Mouse (Mus musculus) CH12.LX (cell line): ENCODE measurements around the gene Lrrc39. TPM values are rescaled to one million over a fixed set of nuclear protein-coding genes. Genes with fewer than 3 reads are reported as not detected.

ENCODE experiments used
- DNase-seq: peaks from one replicate; pipeline ENCODE4 v3.0.0-alpha.2; 2013; ENCODE audit errors: extremely low read depth
- H3K27ac ChIP-seq: 2 replicates; pipeline ENCODE4 v1.5.1; 2012; ENCODE audit warnings: low read depth, mild to moderate bottlenecking, control low read depth, moderate library complexity; ENCODE audit not compliant: insufficient read depth
- H3K27me3 ChIP-seq: replicated peaks from 2 replicates; pipeline ENCODE3; 2012; ENCODE audit warnings: inconsistent platforms
- H3K36me3 ChIP-seq, 2 experiments: replicated peaks in 1 of 2; 2 replicates each; pipeline versions ENCODE3 to v1.6.1; 2012; ENCODE audit warnings: inconsistent platforms in 1 of 2, low read length in 1 of 2, mild to moderate bottlenecking in 1 of 2, mixed read lengths in 1 of 2, moderate library complexity in 1 of 2; ENCODE audit not compliant: control insufficient read depth in 1 of 2, insufficient read depth in 1 of 2
- H3K4me1 ChIP-seq, 2 experiments: 2 replicates each; pipeline ENCODE4 v1.6.1; 2012; ENCODE audit warnings: inconsistent platforms in 1 of 2, moderate library complexity in 1 of 2; ENCODE audit not compliant: insufficient read depth in 2 of 2, control insufficient read depth in 1 of 2
- H3K4me2 ChIP-seq: 2 replicates; pipeline ENCODE4 v1.6.1; 2012; ENCODE audit warnings: low read depth, mild to moderate bottlenecking, control low read depth; ENCODE audit not compliant: poor library complexity, insufficient read depth, severe bottlenecking
- H3K4me3 ChIP-seq, 3 experiments: fragments of 150-350 bp in 1 of 3; sonication (generic) in 1 of 3; replicated peaks in 1 of 3; 2 replicates each; pipeline versions ENCODE3 to v1.5.1; 2011 to 2012; ENCODE audit warnings: low read depth in 2 of 3, low read length in 2 of 3, mild to moderate bottlenecking in 2 of 3, moderate library complexity in 2 of 3, control low read depth in 1 of 3, improper control_type of control experiment in 1 of 3, inconsistent platforms in 1 of 3, mixed read lengths in 1 of 3; ENCODE audit not compliant: poor library complexity in 1 of 3
- H3K79me2 ChIP-seq: replicated peaks from 2 replicates; pipeline ENCODE4 v1.6.1; 2012; ENCODE audit warnings: mild to moderate bottlenecking, moderate library complexity; ENCODE audit not compliant: control insufficient read depth, poor library complexity, insufficient read depth, severe bottlenecking; ENCODE audit errors: extremely low read depth
- H3K9ac ChIP-seq: 2 replicates; pipeline ENCODE4 v1.6.1; 2012; ENCODE audit warnings: low read depth, mild to moderate bottlenecking, control low read depth, moderate library complexity; ENCODE audit not compliant: insufficient read depth
- H3K9me3 ChIP-seq: replicated peaks from 2 replicates; pipeline ENCODE3; 2012; ENCODE audit warnings: low read length, inconsistent platforms, mixed read lengths
- BHLHE40 ChIP-seq: IDR thresholded peaks from 2 replicates; pipeline ENCODE4 v1.6.1; 2011; ENCODE audit warnings: mild to moderate bottlenecking, low read depth, low read length, improper control_type of control experiment
- CHD2 ChIP-seq: IDR thresholded peaks from 2 replicates; pipeline ENCODE4 v1.6.1; 2011; ENCODE audit warnings: low read length, improper control_type of control experiment
- CTCF ChIP-seq, 2 experiments: IDR thresholded peaks in 1 of 2; conservative IDR thresholded peaks in 1 of 2; 2 replicates each; pipeline ENCODE4 v1.5.1; 2011 to 2012; ENCODE audit warnings: low read depth in 2 of 2, low read length in 2 of 2, improper control_type of control experiment in 1 of 2, inconsistent platforms in 1 of 2, mild to moderate bottlenecking in 1 of 2, moderate library complexity in 1 of 2
- E2F4 ChIP-seq: IDR thresholded peaks from 2 replicates; pipeline ENCODE4 v1.6.1; 2011; ENCODE audit warnings: low read depth, low read length, improper control_type of control experiment; ENCODE audit not compliant: insufficient replicate concordance
- ELF1 ChIP-seq: IDR thresholded peaks from 2 replicates; pipeline ENCODE4 v1.6.1; 2014; ENCODE audit warnings: low read depth, mild to moderate bottlenecking, inconsistent platforms, low read length, improper control_type of control experiment
- EP300 ChIP-seq: IDR thresholded peaks from 2 replicates; pipeline ENCODE4 v1.6.1; 2011; ENCODE audit warnings: low read length, improper control_type of control experiment
- ETS1 ChIP-seq: conservative IDR thresholded peaks from 2 replicates; pipeline ENCODE4 v1.6.1; 2012; ENCODE audit warnings: low read depth, mild to moderate bottlenecking, inconsistent platforms, low read length, improper control_type of control experiment, moderate library complexity
- GABPA ChIP-seq: IDR thresholded peaks from 2 replicates; pipeline ENCODE4 v1.6.1; 2012; ENCODE audit warnings: low read depth, low read length, improper control_type of control experiment, inconsistent platforms; ENCODE audit not compliant: insufficient replicate concordance
- IRF4 ChIP-seq: IDR thresholded peaks from 2 replicates; pipeline ENCODE4 v1.6.1; 2014; ENCODE audit warnings: low read depth, mild to moderate bottlenecking, inconsistent platforms, low read length, improper control_type of control experiment
- JUN ChIP-seq: IDR thresholded peaks from 2 replicates; pipeline ENCODE4 v1.6.1; 2011; ENCODE audit warnings: low read depth, mild to moderate bottlenecking, low read length, improper control_type of control experiment, moderate library complexity; ENCODE audit not compliant: insufficient read depth
- JUND ChIP-seq: conservative IDR thresholded peaks from 2 replicates; pipeline ENCODE4 v1.6.1; 2011; ENCODE audit warnings: low read depth, low read length, improper control_type of control experiment
- KAT2A ChIP-seq: IDR thresholded peaks from 2 replicates; pipeline ENCODE4 v1.6.1; 2012; ENCODE audit warnings: low read length, improper control_type of control experiment, inconsistent platforms; ENCODE audit not compliant: insufficient replicate concordance
- MAFK ChIP-seq: IDR thresholded peaks from 2 replicates; pipeline ENCODE4 v1.6.1; 2011; ENCODE audit warnings: low read length, improper control_type of control experiment; ENCODE audit not compliant: insufficient replicate concordance
- MAZ ChIP-seq: IDR thresholded peaks from 2 replicates; pipeline ENCODE4 v1.6.1; 2012; ENCODE audit warnings: low read depth, mild to moderate bottlenecking, inconsistent platforms, low read length, improper control_type of control experiment, moderate library complexity
- MEF2A ChIP-seq: IDR thresholded peaks from 2 replicates; pipeline ENCODE4 v1.6.1; 2014; ENCODE audit warnings: low read depth, mild to moderate bottlenecking, inconsistent platforms, low read length, improper control_type of control experiment, borderline replicate concordance
- MXI1 ChIP-seq: IDR thresholded peaks from 2 replicates; pipeline ENCODE4 v1.6.1; 2011; ENCODE audit warnings: mild to moderate bottlenecking, low read depth, low read length, improper control_type of control experiment
- MYC ChIP-seq: IDR thresholded peaks from 2 replicates; pipeline ENCODE4 v1.6.1; 2011; ENCODE audit warnings: low read depth, mild to moderate bottlenecking, improper control_type of control experiment, low read length
- NELFE ChIP-seq: IDR thresholded peaks from 2 replicates; pipeline ENCODE4 v1.6.1; 2011; ENCODE audit warnings: low read depth, low read length, improper control_type of control experiment
- PAX5 ChIP-seq: IDR thresholded peaks from 2 replicates; pipeline ENCODE4 v1.6.1; 2012; ENCODE audit warnings: low read length, inconsistent platforms, mixed read lengths
- POLR2A ChIP-seq: IDR thresholded peaks from 2 replicates; pipeline ENCODE4 v1.6.1; 2011; ENCODE audit warnings: low read depth, mild to moderate bottlenecking, improper control_type of control experiment, low read length
- POLR2AphosphoS2 ChIP-seq: IDR thresholded peaks from 2 replicates; pipeline ENCODE4 v1.6.1; 2011; ENCODE audit warnings: low read depth, low read length, improper control_type of control experiment
- RAD21 ChIP-seq: IDR thresholded peaks from 2 replicates; pipeline ENCODE4 v1.6.1; 2011; ENCODE audit warnings: low read depth, mild to moderate bottlenecking, low read length, improper control_type of control experiment, moderate library complexity
- RCOR1 ChIP-seq: conservative IDR thresholded peaks from 2 replicates; pipeline ENCODE4 v1.6.1; 2012; ENCODE audit warnings: low read depth, mild to moderate bottlenecking, inconsistent platforms, low read length, improper control_type of control experiment
- SIN3A ChIP-seq: IDR thresholded peaks from 2 replicates; pipeline ENCODE4 v1.6.1; 2012; ENCODE audit warnings: low read length, improper control_type of control experiment, inconsistent platforms
- SMC3 ChIP-seq: IDR thresholded peaks from 2 replicates; pipeline ENCODE4 v1.6.1; 2011; ENCODE audit warnings: low read depth, low read length, improper control_type of control experiment
- TBP ChIP-seq: conservative IDR thresholded peaks from 2 replicates; pipeline ENCODE4 v1.6.1; 2011; ENCODE audit warnings: low read depth, low read length, improper control_type of control experiment
- TCF12 ChIP-seq: IDR thresholded peaks from 2 replicates; pipeline ENCODE4 v1.6.1; 2014; ENCODE audit warnings: low read depth, mild to moderate bottlenecking, inconsistent platforms, low read length, improper control_type of control experiment
- UBTF ChIP-seq: IDR thresholded peaks from 2 replicates; pipeline ENCODE4 v1.6.1; 2012; ENCODE audit warnings: low read depth, mild to moderate bottlenecking, inconsistent platforms, low read length, improper control_type of control experiment, moderate library complexity
- USF1 ChIP-seq: IDR thresholded peaks from 2 replicates; pipeline ENCODE4 v1.6.1; 2014; ENCODE audit warnings: low read depth, mild to moderate bottlenecking, inconsistent platforms, low read length, improper control_type of control experiment
- ZKSCAN1 ChIP-seq: IDR thresholded peaks from 2 replicates; pipeline ENCODE4 v1.6.1; 2012; ENCODE audit warnings: low read depth, inconsistent platforms, low read length, improper control_type of control experiment, borderline replicate concordance
- ZMIZ1 ChIP-seq: IDR thresholded peaks from 2 replicates; pipeline ENCODE4 v1.6.1; 2012; ENCODE audit warnings: low read depth, mild to moderate bottlenecking, inconsistent platforms, low read length, improper control_type of control experiment
- ZNF384 ChIP-seq: IDR thresholded peaks from 2 replicates; pipeline ENCODE4 v1.6.1; 2012; ENCODE audit warnings: low read depth, low read length, improper control_type of control experiment, inconsistent platforms
- dilution Hi-C: fragments of 300-500 bp; cut with MboI; formaldehyde crosslinking; loops from 2 replicates; pipeline ENCODE4 v1.14.3; 2020; ENCODE audit warnings: low sequenced_read_pairs; ENCODE audit not compliant: extremely low pct_unique_long_range_greater_than_20kb, extremely low pct_ligation_motif_present
- in situ Hi-C: fragments of 300-500 bp; cut with MboI; formaldehyde crosslinking; loops from 3 replicates; pipeline ENCODE4 v1.14.3; 2019; ENCODE audit warnings: low sequenced_read_pairs, low pct_ligation_motif_present, low pct_unique_long_range_greater_than_20kb, mixed read lengths
- polyA plus RNA-seq: library from polyadenylated mRNA; unstranded; fragments of >175 nt; gene quantifications from 2 replicates; pipeline ENCODE4 v1.2.1, GENCODE M21; 2012; ENCODE audit warnings: low read depth; ENCODE audit not compliant: insufficient read length
- total RNA-seq, 2 experiments: library from RNA; depleted of rRNA; stranded (reverse); fragments of 300-350 nt in 1 of 2; fragments of >200 nt in 1 of 2; gene quantifications; 2 replicates each; pipeline ENCODE4 v1.2.3; 2012 to 2014

Gene Lrrc39
- total and polyA plus RNA-seq, 3 experiments, result 0.42 to 0.69 TPM; not detected in 1

- no peak for TF ChIP-seq POLR2A
- 0 out of 2 replicates have a peak, but pooled peaks have one; percentile 6 for TF ChIP-seq EP300
- TF ChIP-seq KAT2A, result no peak
- no peak for TF ChIP-seq MEF2A
- no peak; the same call in 1 of the 2 replicates for TF ChIP-seq BHLHE40
- no peak; the same call in 1 of the 2 replicates for TF ChIP-seq MYC
- TF ChIP-seq ELF1, result no peak
- TF ChIP-seq ETS1, result no peak
Observed at GRCm38 (mm10) chr3:116594076-116594727, 31.4 kb downstream of the Lrrc39 start (continued).

GRCm38 (mm10) chr3:116594728-116595602, 32.2 kb downstream of the Lrrc39 start, which contains the start of gene Sass6:
Gene Sass6 (plus strand): TSS chr3:116594982.
- peak; percentile 96 for DNase-seq
- H3K9ac ChIP-seq, result peak within 1 kb of the TSS; percentile 66
- H3K4me1 ChIP-seq, result peaks cover 0 to 20% of the 10 kb centered on the region in 2 experiments; a peak in 2 of 4 replicates
- TF ChIP-seq POLR2AphosphoS2 (no peak), MAZ (peak; percentile 32; the same call in 1 of the 2 replicates), MYC (peak; percentile 67; the same call in 1 of the 2 replicates), SMC3 (peak; percentile 4; the same call in 1 of the 2 replicates), E2F4 (peak; percentile 91), JUN (no peak), ZNF384 (no peak), KAT2A (peak; percentile 88; the same call in 1 of the 2 replicates), TCF12 (peak; percentile 38; the same call in 1 of the 2 replicates), POLR2A (peak; percentile 83), MXI1 (peak; percentile 79), ETS1 (no peak), BHLHE40 (no peak), NELFE (0 out of 2 replicates have a peak, but pooled peaks have one; percentile 51), SIN3A (peak; percentile 93), CHD2 (no peak), ZMIZ1 (no peak), MAFK (no peak), IRF4 (no peak; the same call in 1 of the 2 replicates), USF1 (no peak), RCOR1 (no peak), PAX5 (no peak), CTCF (conservative IDR thresholded peaks at IDR 0.05 in 1 of 2, IDR thresholded peaks at IDR 0.05 in 1 of 2; ENCODE audit: low read depth in 2 of 2, low read length in 2 of 2) (no peak), EP300 (no peak), ZKSCAN1 (no peak), TBP (0 out of 2 replicates have a peak, but pooled peaks have one; percentile 53), RAD21 (no peak), UBTF (no peak), JUND (no peak), GABPA (no peak; the same call in 1 of the 2 replicates), ELF1 (peak; percentile 87)

More at GRCm38 (mm10) chr3:116594728-116595602, 32.2 kb downstream of the Lrrc39 start, which contains the start of gene Sass6:
- dilution Hi-C loops, result no loop called here
- Histone ChIP-seq H3K4me3 (peak within 1 kb of the TSS; percentile 67 to 91 (median 72)), H3K4me2 (peak within 1 kb of the TSS; percentile 79; the same call in 1 of the 2 replicates), H3K27ac (peak within 1 kb of the TSS; percentile 54), H3K36me3 (peaks cover 13 to 42% of the 10 kb centered on the region in 2 experiments), H3K79me2 (peaks cover 33% of the 10 kb centered on the region), H3K27me3 (no peaks in the 10 kb centered on the region), H3K9me3 (no peaks in the 10 kb centered on the region)
- in situ Hi-C loops, result loop anchor here (10.0 to 25.0 kb wide), 2 partner anchors 140 to 258 kb away; no protein-coding TSS in a partner anchor
